Mouse (Mus musculus) olfactory bulb, adult 2 months (tissue): Measurements from ENCODE around the gene Arl6ip4.

Experiments
- CTCF ChIP-seq: fragments of 200-500 bp; IDR thresholded peaks from 2 replicates; pipeline ENCODE4 v1.5.1; 2012; ENCODE audit warnings: low read depth, mild to moderate bottlenecking, low read length, moderate library complexity; ENCODE audit not compliant: insufficient read depth
- POLR2A ChIP-seq: fragments of 200-500 bp; IDR thresholded peaks from 2 replicates; pipeline ENCODE4 v1.6.1; 2012; ENCODE audit warnings: mild to moderate bottlenecking, low read depth, low read length, moderate library complexity; ENCODE audit not compliant: insufficient read depth

DNA sequence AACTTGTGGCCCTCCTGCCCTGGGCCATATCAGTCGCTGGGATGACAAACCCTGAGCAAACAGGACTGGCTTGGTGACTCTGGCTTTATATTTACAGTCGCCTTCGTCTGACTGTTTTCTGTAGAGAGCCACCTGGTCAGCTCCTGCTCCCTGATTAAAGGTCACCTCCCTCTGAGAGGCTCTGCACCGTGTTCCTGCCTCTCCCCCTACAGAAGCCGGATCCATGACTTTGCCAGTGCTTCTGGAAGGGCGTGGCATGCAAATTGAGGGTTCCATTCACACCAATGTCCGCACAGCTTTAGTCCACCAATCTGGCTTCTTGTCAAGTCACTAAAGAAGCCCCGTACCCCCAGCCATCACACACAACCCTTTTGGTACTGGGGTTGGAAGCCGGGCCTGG, 39.3 kb upstream of the Arl6ip4 start:
- TF ChIP-seq POLR2A = no peak
- no peak for TF ChIP-seq CTCF
